ENCODE assay signal across 23 mouse cellular contexts in genomic region chr6:94780621-94781020, GRCm38 (mm10).
DNase-seq lines count a peak whose midpoint lies in the region; ATAC-seq and TF ChIP-seq lines count a peak whose summit lies in the region.
"Had no signal": no experiment of that assay in that cellular context is flagged by ENCODE, and none has a peak within 500 bp of the region (broad histone marks: within the 10 kb centered on the region; RNA-seq: fewer than 3 reads in every experiment).

No protein-coding gene starts in this region.

- no peak overlapping the region for H3K4me3 ChIP-seq in kidney, embryonic 16.5 days (ENCODE audit: low read length)
- no peak overlapping the region for H3K4me3 ChIP-seq in E14TG2a.4 (replicated peaks; ENCODE audit: low read length)
- no peak overlapping the region for H3K4me3 ChIP-seq in ES-E14 (ENCODE audit: insufficient read depth in 1 of 2, low read depth in 1 of 2, low read length in 2 of 2, poor library complexity in 1 of 2, severe bottlenecking in 1 of 2)
- H3K4me3 ChIP-seq: forebrain, embryonic 10.5 days; forebrain, embryonic 13.5 days; heart, adult 2 months; hindbrain, embryonic 10.5 days; hindbrain, embryonic 13.5 days; intestine, embryonic 15.5 days had no signal

- 0 out of 2 replicates have a peak, but pooled peaks have one; percentile 3 for ATAC-seq in kidney, embryonic 16.5 days (ENCODE audit: low FRiP score, low TSS enrichment)
- ATAC-seq: activated CD4-positive, CD25-positive, alpha-beta regulatory T cell, adult 4 months; forebrain, embryonic 13.5 days; forebrain, postnatal 0 days; hindbrain, embryonic 16.5 days; intestine, embryonic 15.5 days had no signal

- peaks cover 9% of the 10 kb centered on the region; the same call in 1 of the 2 replicates for H3K4me1 ChIP-seq in kidney, embryonic 16.5 days (ENCODE audit: insufficient read depth, low read length)
- H3K4me1 ChIP-seq in E14TG2a.4 (replicated peaks; ENCODE audit: low read depth, low read length) (peaks cover 62% of the 10 kb centered on the region), ES-E14 (ENCODE audit: control insufficient read depth in 2 of 2, insufficient read depth in 2 of 2, low read length in 2 of 2, poor library complexity in 1 of 2) (peaks cover 12% of the 10 kb centered on the region in 2 experiments)
- H3K4me1 ChIP-seq: forebrain, embryonic 13.5 days; hindbrain, embryonic 13.5 days; intestine, embryonic 15.5 days had no signal

- WGBS in kidney, embryonic 16.5 days = 42% methylated on average over 4 of the region's 4 CpGs

- H3K4me2 ChIP-seq in kidney, embryonic 16.5 days (replicated peaks; ENCODE audit: low read depth, low read length) = no peak overlapping the region
- H3K4me2 ChIP-seq: forebrain, embryonic 13.5 days; heart, embryonic 11.5 days; hindbrain, embryonic 13.5 days; intestine, embryonic 15.5 days had no signal

- no peak overlapping the region for H3K27ac ChIP-seq in kidney, embryonic 16.5 days (ENCODE audit: low read length)
- peak overlapping the region; percentile 17; the same call in 1 of the 2 replicates for H3K27ac ChIP-seq in ES-E14 (ENCODE audit: insufficient read depth, low read depth, low read length, poor library complexity, severe bottlenecking)
- H3K27ac ChIP-seq: forebrain, embryonic 13.5 days; hindbrain, embryonic 13.5 days; intestine, embryonic 15.5 days had no signal

- intact Hi-C loops in heart, postnatal 14 days (cut with DNase I) = no loop called here

- no peaks in the 10 kb centered on the region for H3K36me3 ChIP-seq in kidney, embryonic 16.5 days (ENCODE audit: insufficient read depth, low read length)
- no peaks in the 10 kb centered on the region for H3K36me3 ChIP-seq in E14TG2a.4 (ENCODE audit: insufficient read depth, low read length)
- no peaks in the 10 kb centered on the region for H3K36me3 ChIP-seq in ES-E14 (ENCODE audit: control insufficient read depth, insufficient read depth, low read length, poor library complexity, severe bottlenecking)
- H3K36me3 ChIP-seq: forebrain, embryonic 10.5 days; G1E; hindbrain, embryonic 10.5 days; hindbrain, embryonic 13.5 days; intestine, embryonic 15.5 days had no signal

- 0 out of 2 replicates have a peak, but pooled peaks have one; percentile 0 for TF ChIP-seq CTCF in E14TG2a.4 (conservative IDR thresholded peaks at IDR 0.05; ENCODE audit: low read length)

- no peak overlapping the region for H3K9ac ChIP-seq in kidney, embryonic 16.5 days (replicated peaks; ENCODE audit: low read length)
- no peak overlapping the region for H3K9ac ChIP-seq in ES-E14 (ENCODE audit: insufficient read depth, low read depth, low read length, poor library complexity, severe bottlenecking)
- H3K9ac ChIP-seq: forebrain, embryonic 13.5 days; forebrain, postnatal 0 days; hindbrain, embryonic 13.5 days; intestine, embryonic 15.5 days had no signal

- no peaks in the 10 kb centered on the region for H3K27me3 ChIP-seq in kidney, embryonic 16.5 days (ENCODE audit: insufficient read depth, low read length)
- 0 out of 2 replicates have a peak, but pooled peaks cover 3% of the 10 kb centered on the region for H3K27me3 ChIP-seq in E14TG2a.4 (ENCODE audit: insufficient read depth, low read length)
- H3K27me3 ChIP-seq: forebrain, embryonic 13.5 days; hindbrain, embryonic 13.5 days; intestine, embryonic 15.5 days; Patski had no signal

- no peak for DNase-seq in kidney, adult 8-10 months
- peak; percentile 73 for DNase-seq in ES-E14 (ENCODE audit: low read depth, low spot score)
- no peak for DNase-seq in heart, adult 8-10 months (ENCODE audit: low spot score)
- no peak for DNase-seq in heart, postnatal 14 days
- DNase-seq: B cell, adult 2 months; cerebellum, adult 11-12 months; cerebellum, adult 8-10 months; cerebellum, postnatal 14 days; forebrain, postnatal 0 days; gastrocnemius, postnatal 25 days had no signal

- in situ Hi-C loops in ES-E14 (cut with MboI; ENCODE audit: low sequenced_read_pairs in 2 of 2, unreplicated experiment in 2 of 2) = no loop called here

- H3K9me3 ChIP-seq in kidney, embryonic 16.5 days (ENCODE audit: low read length) = no peaks in the 10 kb centered on the region
- H3K9me3 ChIP-seq in E14TG2a.4 (ENCODE audit: low read length) (no peaks in the 10 kb centered on the region), ES-E14 (ENCODE audit: control insufficient read depth, insufficient read depth, low read depth, low read length) (no peaks in the 10 kb centered on the region)
- H3K9me3 ChIP-seq: forebrain, embryonic 10.5 days; forebrain, embryonic 13.5 days; G1E; hindbrain, embryonic 10.5 days; hindbrain, embryonic 13.5 days; intestine, embryonic 15.5 days had no signal

TF ChIP-seq in ES-E14, 5 proteins besides CTCF, POLR2A, EP300 and RAD21:
- TF ChIP-seq HCFC1 (IDR thresholded peaks at IDR 0.05; ENCODE audit: borderline replicate concordance, insufficient read depth, low read length) (no peak), ZNF384 (IDR thresholded peaks at IDR 0.05; ENCODE audit: low read depth, low read length) (no peak), MAFK (IDR thresholded peaks at IDR 0.05; ENCODE audit: insufficient read depth, low read depth, low read length) (no peak), ZC3H11A (IDR thresholded peaks at IDR 0.05; ENCODE audit: borderline replicate concordance, low read depth, low read length) (no peak)
